ENCODE assay signal across 9 mouse cellular contexts in genomic region chr15:25915013-25915412, GRCm38 (mm10).
DNase-seq lines count a peak whose midpoint lies in the region; ATAC-seq lines count a peak whose summit lies in the region.
"Had no signal": no experiment of that assay in that cellular context is flagged by ENCODE, and none has a peak within 500 bp of the region (broad histone marks: within the 10 kb centered on the region; RNA-seq: fewer than 3 reads in every experiment).

No protein-coding gene starts in this region.

- peak; percentile 45 for ATAC-seq in heart, embryonic 15.5 days (replicated peaks; ENCODE audit: insufficient number of reproducible peaks, insufficient read depth, low FRiP score, low read depth)
- ATAC-seq in midbrain, embryonic 13.5 days = no peak

- no peak overlapping the region for H3K9ac ChIP-seq in heart, embryonic 15.5 days
- H3K9ac ChIP-seq in midbrain, embryonic 13.5 days (replicated peaks) = no peak overlapping the region
- H3K9ac ChIP-seq: neural tube, embryonic 13.5 days had no signal

- intact Hi-C loops in left cerebral cortex, postnatal 25 days (cut with DNase I) = no loop called here

- WGBS in heart, embryonic 15.5 days = 25% methylated on average over 10 of the region's 10 CpGs
- 49% methylated on average over 10 of the region's 10 CpGs for WGBS in midbrain, embryonic 13.5 days

- peak overlapping the region; percentile 37 for H3K4me2 ChIP-seq in heart, embryonic 15.5 days
- H3K4me2 ChIP-seq in midbrain, embryonic 13.5 days (replicated peaks) = no peak overlapping the region
- H3K4me2 ChIP-seq: neural tube, embryonic 13.5 days had no signal

- H3K27me3 ChIP-seq in heart, embryonic 15.5 days = no peaks in the 10 kb centered on the region
- H3K27me3 ChIP-seq in midbrain, embryonic 13.5 days = no peaks in the 10 kb centered on the region
- H3K27me3 ChIP-seq: neural tube, embryonic 13.5 days had no signal

- no peaks in the 10 kb centered on the region for H3K9me3 ChIP-seq in heart, embryonic 15.5 days (replicated peaks)
- no peaks in the 10 kb centered on the region for H3K9me3 ChIP-seq in midbrain, embryonic 13.5 days
- H3K9me3 ChIP-seq: neural tube, embryonic 13.5 days had no signal

- H3K4me3 ChIP-seq in heart, embryonic 15.5 days = no peak overlapping the region
- no peak overlapping the region for H3K4me3 ChIP-seq in midbrain, embryonic 13.5 days (replicated peaks)
- H3K4me3 ChIP-seq: neural tube, embryonic 13.5 days had no signal

- DNase-seq in kidney, adult 11 months = peak; percentile 77
- DNase-seq in kidney, postnatal 4 days = no peak
- DNase-seq in adrenal gland, postnatal 14 days = peak; percentile 84
- DNase-seq in lung, postnatal 10 days = peak; percentile 59
- DNase-seq in cerebellum, adult 8-10 months = no peak
- no peak for DNase-seq in left cerebral cortex, postnatal 25 days (ENCODE audit: low spot score in 2 of 2)

- H3K36me3 ChIP-seq in heart, embryonic 15.5 days = no peaks in the 10 kb centered on the region
- no peaks in the 10 kb centered on the region for H3K36me3 ChIP-seq in midbrain, embryonic 13.5 days
- H3K36me3 ChIP-seq: neural tube, embryonic 13.5 days had no signal

- H3K4me1 ChIP-seq in heart, embryonic 15.5 days (replicated peaks) = peaks cover 65% of the 10 kb centered on the region
- peaks cover 25% of the 10 kb centered on the region for H3K4me1 ChIP-seq in midbrain, embryonic 13.5 days (replicated peaks)
- H3K4me1 ChIP-seq: neural tube, embryonic 13.5 days had no signal

- peak overlapping the region; percentile 85 for H3K27ac ChIP-seq in heart, embryonic 15.5 days
- no peak overlapping the region for H3K27ac ChIP-seq in midbrain, embryonic 13.5 days

Comparison
In these comparisons a context has a peak if more than half of its experiments do, and no peak if none do; other contexts are left out.
1. DNase-seq: peak in kidney, adult 11 months (single experiment), adrenal gland, postnatal 14 days (single experiment) and lung, postnatal 10 days (single experiment); none in kidney, postnatal 4 days (0 of 2), cerebellum, adult 8-10 months (single experiment) and left cerebral cortex, postnatal 25 days (0 of 2).